Mouse (Mus musculus) liver (tissue): ENCODE data around the gene Aire.

Experiments
- DNase-seq: peaks from one replicate; pipeline ENCODE4 v3.0.0-alpha.2; 2020; ENCODE audit warnings: mixed read lengths

Gene Aire

DNA sequence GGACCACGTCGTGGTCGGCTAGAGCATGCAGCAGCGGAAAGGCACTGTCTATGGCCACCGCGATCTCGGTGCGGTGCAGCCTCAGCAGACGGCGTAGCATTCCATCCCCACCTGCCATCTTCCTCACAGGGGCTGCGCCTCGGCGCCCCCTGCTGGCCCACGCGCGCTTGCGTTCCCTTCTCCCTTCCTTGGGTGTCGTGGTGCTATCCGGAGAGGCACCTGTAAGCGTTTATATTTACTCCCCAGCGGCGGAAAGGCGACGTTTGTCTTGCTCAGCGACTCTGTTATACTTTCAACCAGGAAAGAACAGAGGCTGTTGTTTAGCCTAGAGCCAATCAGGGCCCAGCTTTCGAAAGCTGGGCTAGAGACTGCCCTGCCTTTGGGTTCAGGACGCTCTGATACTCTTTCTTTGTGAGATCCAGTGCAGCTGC lies at the start of gene Aire:
TSS of gene Aire (minus strand) at position 205 of the 431 bp plus-strand sequence.
- peak; percentile 63 for DNase-seq

DNA sequence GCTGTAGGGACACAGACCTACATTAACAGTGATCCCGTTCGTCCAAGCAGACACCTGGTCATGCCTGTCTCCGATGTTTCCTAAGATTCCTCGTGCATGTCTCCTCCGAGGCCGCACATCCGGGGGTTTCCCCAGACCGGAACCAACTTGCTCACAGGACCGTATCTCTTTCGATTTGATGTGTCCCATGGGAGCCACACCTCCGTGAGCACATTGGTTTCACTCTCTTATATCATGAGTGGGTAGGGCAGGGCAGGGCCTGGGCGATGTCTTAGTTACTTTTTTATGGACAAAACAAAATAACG lies 49.3 kb upstream of the Aire start:
- DNase-seq: no peak

DNA sequence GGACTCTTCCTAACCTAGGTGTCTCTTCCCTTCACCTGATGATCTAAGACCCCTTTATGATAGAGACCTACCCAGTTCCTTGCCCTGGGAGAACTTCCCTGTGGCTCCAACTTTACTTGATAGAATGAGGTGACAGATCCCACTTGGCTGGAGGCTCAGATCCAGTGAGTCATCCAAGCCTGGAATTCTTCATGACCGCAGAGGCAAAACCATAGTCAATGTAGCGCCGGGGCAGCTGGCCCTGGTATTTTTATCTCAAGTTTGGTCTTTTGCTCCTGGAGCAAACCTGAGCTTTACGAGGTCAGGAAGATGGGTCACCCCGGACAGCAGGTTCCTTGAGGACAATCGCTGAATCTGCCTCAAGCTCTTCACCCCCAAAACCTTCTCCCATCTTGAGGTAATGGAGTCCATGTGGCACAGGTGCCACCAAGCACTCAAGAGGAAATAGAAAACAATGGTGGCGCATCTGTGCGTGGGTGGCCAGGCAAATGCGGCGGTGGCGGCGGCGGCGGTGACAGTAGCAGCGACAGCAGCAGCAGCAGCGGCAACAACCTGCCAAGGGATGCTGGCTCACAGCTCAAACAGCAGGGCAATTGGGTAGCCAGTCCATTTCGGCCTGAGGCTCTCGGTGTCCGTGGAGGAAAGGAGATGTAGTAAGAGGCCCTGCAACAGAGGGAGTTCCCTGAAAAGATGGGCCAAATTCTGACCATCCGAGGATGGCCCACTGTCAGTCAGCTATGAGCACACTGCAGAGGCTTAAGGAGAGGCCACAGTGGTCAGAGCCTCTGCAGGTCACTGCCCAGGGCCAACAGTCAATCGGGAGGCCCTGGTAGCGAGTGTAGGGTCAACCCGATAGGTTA lies 48.7 kb upstream of the Aire start:
- DNase-seq: no peak

DNA sequence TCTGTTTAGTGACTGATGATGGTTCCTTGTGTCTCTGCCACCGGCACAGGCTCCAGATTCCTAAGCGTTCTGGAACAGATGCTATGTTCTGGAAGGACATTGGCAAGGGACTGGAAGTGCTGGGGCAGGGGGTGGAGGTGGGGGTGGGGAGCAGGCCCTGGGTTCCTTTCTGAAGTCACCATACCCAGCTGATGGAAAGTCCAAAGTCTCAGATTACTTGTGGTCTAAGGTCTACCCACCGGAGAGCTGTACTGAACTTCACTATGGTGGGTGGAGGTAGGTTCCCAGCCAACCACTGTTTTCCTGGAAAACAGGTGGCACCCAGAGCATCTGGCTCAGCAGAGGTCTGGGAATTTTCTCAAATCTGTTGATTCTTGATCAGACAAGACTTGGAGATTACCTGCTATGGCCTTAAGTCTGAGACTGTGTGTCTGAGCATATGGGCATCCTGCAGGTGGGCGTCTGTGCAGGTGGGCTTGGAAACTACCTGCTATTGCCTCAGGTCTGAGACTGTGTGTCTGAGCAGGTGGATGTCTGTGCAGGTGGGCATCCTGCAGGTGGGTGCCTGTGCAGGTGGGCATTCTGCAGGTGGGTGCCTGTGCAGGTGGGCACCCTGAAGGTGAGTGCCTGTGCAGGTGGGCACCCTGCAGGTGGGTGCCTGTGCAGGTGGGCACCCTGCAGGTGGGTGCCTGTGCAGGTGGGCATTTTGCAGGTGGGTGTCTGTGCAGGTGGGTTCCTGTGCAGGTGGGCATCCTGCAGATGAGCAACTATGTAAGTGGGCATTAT lies 47.5 kb upstream of the Aire start:
- DNase-seq: no peak

DNA sequence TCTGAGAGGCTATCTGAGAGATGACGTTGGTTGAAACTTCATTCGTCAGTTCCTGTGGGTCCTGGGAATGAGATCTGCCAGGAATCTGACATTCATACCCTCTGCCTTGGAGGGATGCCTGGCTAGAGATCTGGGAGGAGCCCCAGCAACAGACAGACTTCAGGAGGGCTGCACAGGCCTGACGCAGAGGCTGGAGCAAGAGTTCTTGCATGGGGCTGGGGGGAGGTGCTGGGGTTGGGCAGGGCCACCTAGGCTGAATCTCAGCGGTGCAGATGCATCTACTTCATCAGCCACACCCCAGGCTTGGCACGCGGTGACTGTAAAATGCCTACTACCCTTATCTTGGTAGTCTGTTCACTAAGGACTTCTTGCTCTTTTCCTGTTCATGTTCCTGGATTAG lies 46.8 kb upstream of the Aire start:
- DNase-seq: no peak

DNA sequence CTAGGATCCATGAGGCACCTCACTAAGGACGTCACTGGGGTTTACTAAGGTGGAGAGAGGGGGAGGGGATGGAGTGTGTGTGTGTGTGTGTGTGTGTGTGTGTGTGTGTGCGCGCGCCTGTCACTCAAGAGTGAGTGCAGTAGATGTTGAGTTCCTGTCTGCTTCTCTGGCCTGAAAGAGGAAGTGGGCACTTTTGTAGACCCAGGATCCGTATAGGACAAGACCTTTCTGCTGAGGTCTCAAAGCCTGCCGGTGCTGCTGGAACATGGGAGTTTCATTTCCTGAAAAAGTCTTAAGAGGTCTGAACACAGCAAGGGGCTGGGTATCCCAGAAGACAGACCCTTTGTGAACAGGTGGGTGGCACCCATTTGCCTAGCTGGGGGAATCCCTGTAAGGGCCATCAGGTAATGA lies 43.7 kb upstream of the Aire start:
- DNase-seq: no peak

DNA sequence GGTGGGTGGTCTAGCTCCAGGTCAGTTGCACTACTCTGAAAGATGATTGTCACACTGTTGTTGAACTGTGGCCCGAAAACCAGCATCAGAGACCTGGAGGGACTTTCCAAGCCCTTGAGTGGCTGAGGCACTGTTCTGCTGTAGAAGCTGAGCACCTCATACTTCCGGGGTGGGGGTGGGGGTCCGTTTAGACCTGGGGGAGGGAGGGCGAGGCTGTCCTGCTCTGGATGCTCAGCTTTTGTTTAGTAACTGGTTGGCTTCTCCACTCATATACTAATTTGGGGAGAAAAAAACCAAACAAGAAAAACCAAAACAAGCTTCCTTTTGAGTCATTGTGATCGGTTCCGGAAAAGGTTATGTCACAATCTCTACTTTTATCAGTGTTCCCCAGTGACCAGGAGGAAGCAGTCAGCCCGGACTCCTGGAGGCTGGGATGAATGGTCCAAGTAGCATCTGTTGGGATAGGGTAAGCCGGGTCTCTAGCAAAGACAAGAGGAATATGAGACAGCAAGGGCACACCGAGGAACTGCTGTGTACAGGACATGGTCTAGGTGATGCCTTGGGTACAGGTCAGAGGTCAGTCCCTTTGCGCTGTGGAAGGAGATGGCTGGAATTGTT lies 43.1 kb upstream of the Aire start:
- no peak for DNase-seq

DNA sequence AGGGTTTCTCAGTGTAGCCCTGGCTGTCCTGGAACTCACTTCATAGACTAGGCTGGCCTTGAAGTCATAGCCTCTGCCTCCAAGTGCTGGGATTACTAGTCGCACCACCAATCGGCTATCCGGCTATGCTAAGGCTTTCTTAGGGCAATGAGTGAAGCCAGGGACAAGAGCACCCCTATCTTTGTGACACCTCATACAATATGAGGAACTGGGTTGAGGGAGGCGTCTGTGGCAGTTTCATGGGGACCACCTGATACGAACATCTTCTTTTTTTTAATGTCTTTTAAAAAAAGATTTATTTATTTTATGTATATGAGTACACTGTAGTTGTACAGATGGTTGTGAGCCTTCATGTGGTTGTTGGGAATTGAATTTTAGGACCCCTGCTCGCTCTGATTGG lies 42.3 kb upstream of the Aire start:
- no peak for DNase-seq

DNA sequence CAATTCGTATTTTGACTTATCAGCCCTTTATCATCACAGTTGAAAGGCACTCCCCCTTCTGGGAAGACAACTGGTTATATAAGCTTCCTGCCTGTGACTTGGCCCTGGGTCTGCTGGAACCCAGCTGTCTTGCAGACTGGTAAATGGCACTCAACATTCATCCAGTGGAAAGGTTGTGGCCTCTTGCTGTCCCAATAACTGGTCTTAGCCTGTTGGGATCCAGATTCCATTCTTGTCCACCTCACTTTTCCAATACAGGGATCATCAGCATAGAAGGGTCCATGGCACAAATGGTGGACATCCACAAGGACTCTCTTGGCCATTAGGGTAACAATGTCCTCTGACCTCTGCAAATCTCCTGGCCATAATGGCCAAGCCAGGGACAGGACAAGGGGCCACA lies 40.7 kb upstream of the Aire start:
- DNase-seq: no peak

DNA sequence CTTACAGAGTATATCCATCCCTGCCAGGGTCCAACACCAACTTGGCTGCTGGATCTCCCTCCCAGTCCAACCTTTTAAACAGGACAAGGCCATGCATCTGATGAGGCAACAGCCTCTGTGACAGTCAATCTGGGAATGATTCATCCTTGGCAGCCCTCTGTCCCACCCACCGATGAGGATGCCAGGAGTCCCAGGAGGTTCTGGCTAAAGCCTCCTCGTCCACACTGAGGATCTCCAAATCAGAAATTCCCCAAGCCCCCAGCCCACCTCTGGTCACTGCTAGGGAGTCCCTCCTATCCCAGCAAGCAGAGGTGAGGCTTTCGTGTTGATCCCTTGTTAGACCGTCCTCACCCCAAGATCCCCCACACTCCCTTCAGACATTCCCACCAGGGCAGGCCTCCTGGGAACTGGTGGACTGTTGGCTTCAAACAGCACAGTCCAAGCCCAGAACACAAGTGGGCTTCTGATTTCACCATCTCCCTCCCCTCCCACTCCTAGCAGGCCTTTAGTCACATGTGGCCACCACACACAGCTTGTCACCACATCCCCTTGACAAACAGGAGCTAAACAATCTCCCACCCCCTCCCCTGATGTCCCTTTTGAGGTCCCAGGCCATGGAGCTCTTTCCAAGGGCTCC lies 36.7 kb upstream of the Aire start:
- DNase-seq: no peak

DNA sequence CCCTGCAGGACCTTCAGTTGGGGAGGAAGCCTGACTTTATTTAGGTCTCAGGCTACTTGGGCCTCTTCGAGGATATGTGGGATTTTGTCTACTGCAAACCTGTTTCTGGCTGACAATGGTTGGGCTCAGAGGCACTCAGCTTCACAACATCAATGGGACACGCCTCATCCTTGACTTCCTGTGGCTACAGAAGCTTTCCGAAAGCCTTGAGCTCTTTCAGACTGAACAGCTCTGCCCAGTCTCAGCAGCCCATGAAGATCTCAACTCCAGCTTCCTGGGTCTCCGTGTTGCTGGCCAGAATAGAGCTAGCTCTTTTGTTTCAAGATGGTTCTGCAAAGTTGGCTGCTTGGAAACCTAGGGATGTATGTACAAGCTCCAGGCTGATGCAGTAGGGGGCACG lies 34.9 kb upstream of the Aire start:
- DNase-seq: no peak

DNA sequence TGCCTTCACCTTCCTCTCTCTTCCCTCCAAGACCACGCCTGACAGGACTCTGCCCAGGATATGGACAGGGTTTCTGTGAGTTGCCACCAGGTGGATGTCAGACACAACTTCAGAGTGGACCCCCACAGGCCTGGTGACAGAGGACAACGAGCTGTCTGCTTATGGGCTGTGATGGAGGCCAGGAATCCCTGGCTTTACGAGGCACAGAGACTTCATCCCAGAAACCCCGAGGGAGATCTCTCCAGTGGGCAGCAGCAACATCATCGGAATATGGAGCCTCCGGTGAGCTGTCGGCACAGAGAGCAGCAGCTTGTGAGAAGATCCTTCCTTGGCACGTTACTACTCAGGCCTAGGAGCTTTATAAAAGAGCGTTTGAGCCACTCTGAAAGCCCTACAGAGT lies 34.5 kb upstream of the Aire start:
- no peak for DNase-seq

DNA sequence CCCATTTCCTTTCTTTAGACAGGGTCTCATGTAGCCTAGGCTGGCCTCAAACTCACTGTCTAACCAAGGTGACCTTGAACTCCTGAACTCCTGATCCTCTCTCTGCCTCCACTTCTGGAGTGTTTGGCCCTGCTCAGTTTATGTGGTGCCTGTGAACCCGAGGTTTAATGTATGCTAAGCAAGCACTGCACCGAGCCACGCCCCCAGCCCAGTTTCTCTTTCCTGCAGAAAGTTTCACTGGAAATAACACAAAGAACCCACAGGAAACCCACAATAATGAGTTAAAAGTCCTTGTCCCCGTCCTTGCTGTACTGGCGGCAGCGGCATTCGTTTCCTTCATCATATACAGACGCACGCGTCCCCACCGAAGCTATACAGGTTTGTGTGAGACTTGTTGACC lies 31.6 kb upstream of the Aire start:
- DNase-seq: no peak

DNA sequence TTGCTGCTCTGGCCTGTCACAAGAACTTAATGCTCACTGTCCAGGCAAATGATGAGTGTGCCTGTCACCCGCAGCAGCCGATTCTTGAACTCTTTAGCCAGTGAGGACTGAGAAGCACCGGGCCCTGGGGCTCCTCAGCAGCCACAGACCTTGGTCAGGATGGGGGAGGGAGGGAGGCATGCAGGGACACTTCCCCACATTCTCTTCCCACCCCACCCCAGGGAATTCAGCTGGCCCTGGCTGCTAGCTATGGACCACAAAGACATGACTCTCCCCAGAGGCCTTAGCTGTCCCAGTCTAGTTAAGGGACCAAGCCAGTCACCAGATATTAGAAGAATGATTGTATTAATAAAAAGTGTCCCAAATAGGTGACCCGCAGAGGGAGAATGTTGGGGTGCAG lies 30.7 kb upstream of the Aire start:
- no peak for DNase-seq

DNA sequence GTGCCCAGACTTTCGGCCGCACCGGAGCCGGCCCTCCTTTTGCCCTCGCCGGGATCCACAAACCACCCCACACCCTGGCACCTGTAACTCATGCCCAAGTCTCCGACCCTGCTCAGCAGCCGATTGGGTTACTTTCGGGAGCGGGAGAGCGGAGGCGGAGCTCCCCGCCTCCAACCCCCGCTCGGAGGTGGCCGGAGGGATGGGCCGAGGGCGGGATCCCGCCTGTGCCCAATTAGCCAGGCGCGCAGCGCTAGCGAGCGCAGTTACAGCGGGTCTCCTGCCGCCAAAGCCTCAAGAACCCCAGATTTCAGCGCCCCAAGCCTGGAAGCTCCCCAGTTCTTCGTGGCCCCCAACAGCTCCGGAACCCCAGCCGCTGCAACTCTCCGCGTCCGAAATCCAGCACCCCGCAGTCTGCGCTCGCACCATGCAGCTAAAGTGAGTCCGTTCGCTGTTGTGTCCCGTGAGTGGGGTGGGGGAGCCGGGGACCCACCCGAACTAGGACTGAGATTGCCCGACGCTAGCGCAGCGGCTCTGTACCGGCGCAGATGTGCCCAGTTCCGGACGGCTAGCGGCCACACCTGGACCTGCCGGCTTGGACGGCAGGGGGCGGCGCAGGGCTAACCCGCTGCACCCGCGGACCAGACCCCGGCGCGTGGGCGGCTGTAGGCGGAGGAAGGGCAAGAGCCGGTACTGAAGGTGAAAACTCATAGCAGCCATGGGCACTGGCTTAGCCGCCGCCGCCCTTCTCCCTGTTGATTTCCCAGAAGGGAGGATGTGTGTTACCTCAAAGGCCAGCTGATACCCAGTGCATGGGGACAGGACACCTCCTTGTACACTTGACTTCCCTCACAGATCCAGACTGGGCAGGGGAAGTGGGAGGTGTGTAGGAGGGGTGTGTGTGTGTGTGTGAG lies 25.9 kb upstream of the Aire start, which contains the start of gene Icosl:
TSS of gene Icosl (plus strand) at position 202 of the 911 bp plus-strand sequence.
- peak; percentile 71 for DNase-seq

DNA sequence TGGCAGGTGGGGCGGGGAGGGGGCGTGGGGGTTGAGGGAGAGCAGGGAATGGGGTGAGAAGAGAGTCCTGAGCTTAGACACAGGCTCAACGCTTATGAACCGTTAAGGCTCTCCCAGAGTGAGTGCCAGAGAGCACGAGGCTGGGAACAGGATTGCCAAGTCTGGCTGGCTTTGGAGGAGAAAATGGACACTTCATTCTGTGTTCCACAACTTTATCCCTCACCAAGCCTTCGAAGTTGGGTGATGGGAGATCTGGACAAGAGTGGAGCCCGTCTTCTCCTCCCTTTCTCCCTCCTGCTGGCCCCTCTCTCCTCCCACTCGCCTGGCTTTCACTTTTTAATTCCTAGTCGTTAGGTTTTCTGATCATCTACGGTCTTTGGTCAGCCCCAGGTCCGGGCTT lies 25.1 kb upstream of the Aire start:
- DNase-seq: no peak

DNA sequence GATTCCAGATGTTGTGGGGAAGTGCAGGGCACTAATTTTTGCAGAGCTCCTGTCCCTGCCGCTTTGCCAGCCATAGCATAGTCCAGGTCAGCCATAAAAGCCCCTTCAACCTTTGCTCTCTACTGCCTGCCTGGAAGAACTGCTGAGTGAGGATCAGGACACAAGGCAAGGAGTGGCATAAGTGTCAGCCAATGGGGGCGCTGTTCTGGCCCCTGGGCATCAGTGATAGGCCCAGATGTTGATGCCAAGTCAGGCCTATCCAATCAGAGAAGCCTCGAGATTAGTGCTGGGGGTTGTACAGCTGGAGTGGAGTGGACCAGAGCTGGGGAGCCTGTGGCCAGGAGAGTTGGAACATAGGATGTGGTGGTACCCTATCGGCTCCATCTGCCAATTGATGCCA lies 23.8 kb upstream of the Aire start:
- peak; percentile 42 for DNase-seq

DNA sequence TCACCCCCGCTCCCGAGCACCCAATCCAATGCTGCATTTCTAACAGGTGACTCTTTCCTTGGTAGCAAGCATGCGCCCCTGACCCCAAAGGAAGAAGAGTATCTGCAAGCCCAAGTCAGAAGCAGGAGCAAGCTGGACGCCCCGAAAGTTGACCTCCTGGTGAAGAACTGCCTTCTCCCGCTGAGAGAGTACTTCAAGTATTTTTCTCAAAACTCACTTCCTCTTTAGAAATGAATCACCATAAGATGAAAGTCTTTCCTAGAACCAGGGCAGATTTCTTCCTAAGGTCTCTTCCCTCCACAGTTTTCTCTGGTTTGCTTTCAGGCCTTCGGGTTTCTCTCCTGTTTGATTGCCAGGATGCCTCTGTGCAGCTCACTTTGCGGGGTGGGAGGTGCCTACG lies 19.7 kb upstream of the Aire start:
- DNase-seq: no peak

DNA sequence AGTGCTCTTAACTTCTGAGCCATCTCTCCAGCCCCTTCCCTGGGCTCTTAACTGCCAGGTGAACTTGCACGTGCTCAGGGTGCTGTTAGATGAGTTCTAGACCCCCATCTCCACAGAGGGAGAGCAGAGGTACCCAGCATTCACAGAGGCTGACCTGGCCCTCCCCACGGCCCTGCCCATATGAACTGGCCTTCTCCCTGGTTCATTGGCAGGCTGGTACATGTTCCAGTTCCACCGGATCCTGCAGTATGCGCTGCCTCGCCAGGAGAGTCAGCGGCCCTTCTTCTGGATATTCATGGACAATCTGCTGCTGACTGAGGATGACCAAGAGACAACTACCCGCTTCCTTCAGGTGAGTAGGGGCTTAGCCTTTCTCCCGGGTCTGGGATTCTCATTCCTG lies 13.6 kb upstream of the Aire start:
- no peak for DNase-seq

DNA sequence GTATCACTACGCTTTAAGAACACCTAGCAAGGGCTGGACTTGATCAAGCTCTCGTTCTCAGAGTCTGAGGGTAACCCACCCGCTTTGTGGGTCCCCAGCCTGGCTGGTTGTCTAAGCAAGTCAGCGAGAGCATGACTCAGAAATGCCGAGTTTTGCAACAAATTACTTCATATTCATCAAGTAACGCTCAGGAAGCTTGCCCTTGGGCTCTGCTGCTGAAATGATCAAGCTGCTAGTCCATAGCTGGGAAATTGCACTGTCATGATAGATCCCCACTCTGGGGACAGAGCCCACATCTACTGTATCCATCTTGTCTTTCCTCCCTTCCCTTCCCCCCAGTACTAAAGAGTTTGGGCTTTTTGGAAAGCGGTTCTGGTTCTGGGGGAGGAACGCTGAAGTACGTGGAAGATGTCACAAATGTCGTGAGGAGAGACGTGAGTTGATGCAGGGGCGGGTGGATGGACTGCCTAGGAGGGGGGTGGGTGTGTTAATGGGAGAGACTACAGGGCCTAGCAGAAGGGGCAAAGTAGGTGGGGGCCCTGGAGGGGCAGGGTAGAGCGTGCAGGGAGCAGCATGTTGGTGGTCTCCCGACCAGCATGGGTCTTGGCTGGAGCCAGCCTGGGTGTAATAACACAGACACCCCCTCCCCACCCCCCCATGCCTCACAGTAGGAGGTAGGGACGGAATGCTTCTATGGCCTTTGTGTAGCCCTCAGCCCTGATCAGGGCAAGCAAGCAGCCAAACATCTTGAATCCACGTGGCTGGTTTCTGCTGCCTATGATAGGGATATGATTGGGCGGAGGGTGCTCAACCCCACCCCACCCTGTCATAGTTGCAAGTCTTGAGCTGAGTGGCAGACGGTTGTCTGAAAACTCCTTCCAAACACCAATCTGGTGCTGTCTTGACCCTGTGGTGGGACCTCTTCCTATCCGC lies 11.5 kb upstream of the Aire start:
- no peak for DNase-seq

DNA sequence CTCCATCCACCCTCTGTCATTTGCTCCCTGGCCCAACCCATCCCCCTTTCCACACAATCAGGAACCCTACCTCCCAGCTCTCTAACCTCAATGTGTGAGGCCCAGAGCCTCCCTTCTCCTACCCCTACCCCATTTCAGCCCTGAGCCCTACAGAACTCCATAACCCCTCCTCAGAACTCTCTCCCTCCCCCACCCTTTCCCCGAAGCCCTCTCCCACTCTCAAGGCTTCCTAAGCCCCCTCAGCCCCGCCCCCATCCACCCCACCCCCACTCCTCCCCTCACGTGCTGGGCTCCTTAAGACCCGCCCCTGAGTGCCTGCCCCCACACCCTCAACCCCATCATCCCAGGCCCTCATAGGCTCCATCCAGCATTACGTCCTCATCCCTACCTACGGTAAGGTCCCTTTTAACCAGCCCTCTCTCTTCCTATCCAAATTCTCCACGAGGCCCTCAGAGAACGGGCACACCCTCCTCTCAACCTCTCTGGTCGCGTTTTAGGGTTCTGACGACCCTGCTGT lies 6.2 kb upstream of the Aire start:
- no peak for DNase-seq
